Mouse (Mus musculus): ENCODE data around the gene Thpo. TPM values are rescaled to one million over a fixed set of nuclear protein-coding genes. Genes with fewer than 3 reads are reported as not detected.

The Thpo gene
- polyA plus RNA-seq, 1 experiment from 2014 or later, result 1.2 TPM

DNA sequence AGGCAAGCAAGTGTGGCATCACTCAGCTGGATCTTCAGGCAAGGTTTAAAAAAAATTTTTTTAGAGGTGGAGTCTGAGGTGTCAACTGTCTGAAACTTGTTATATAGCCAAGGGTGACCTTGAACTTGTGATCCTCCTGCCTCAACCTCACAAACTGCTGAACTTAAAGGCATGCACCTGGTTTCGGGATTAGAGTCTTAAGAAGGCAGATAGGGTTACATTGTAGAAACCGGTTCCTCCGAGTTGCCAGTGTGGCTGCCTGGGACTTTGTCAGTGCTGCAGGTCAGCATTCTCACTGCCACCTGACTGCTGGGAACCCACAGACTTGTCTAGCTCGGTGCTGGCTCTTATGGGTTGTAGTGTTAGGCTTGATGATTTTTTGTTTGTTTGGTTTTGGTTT, 11.1 kb downstream of the Thpo start:
- no peak overlapping the region for H3K4me2 ChIP-seq
- H3K36me3 ChIP-seq, result peaks cover 23% of the 10 kb centered on the region
- H3K4me1 ChIP-seq, result peaks cover 11% of the 10 kb centered on the region
- H3K4me3 ChIP-seq (replicated peaks), result no peak overlapping the region
- no peaks in the 10 kb centered on the region for H3K9me3 ChIP-seq (replicated peaks)
- WGBS, result 74% methylated on average over 4 of the region's 4 CpGs
- H3K27me3 ChIP-seq (replicated peaks), result no peaks in the 10 kb centered on the region
- H3K27ac ChIP-seq (replicated peaks), result no peak overlapping the region
- ATAC-seq (ENCODE audit: low FRiP score), result no peak
- H3K9ac ChIP-seq (replicated peaks), result no peak overlapping the region

- no peak for ATAC-seq (ENCODE audit: low FRiP score)
- no peaks in the 10 kb centered on the region for H3K27me3 ChIP-seq (replicated peaks)
- WGBS, result 80% methylated on average over 4 of the region's 4 CpGs
- peaks cover 23% of the 10 kb centered on the region for H3K36me3 ChIP-seq
- H3K4me3 ChIP-seq (replicated peaks), result no peak overlapping the region
- no peak overlapping the region for H3K27ac ChIP-seq (replicated peaks)
- no peak overlapping the region for H3K9ac ChIP-seq (replicated peaks)
- peaks cover 12% of the 10 kb centered on the region for H3K4me1 ChIP-seq
- no peak overlapping the region for H3K4me2 ChIP-seq
- no peaks in the 10 kb centered on the region for H3K9me3 ChIP-seq (replicated peaks)
Measured at GRCm38 (mm10) chr16:20722736-20723135, 11.6 kb downstream of the Thpo start.

GRCm38 (mm10) chr16:20721808-20722207, 12.5 kb downstream of the Thpo start:
- Histone ChIP-seq H3K9ac (replicated peaks) (no peak overlapping the region), H3K4me2 (no peak overlapping the region), H3K27ac (replicated peaks) (no peak overlapping the region), H3K27me3 (replicated peaks) (no peaks in the 10 kb centered on the region), H3K4me1 (peaks cover 18% of the 10 kb centered on the region), H3K36me3 (peaks cover 23% of the 10 kb centered on the region), H3K9me3 (replicated peaks) (no peaks in the 10 kb centered on the region), H3K4me3 (replicated peaks) (no peak overlapping the region)
- ATAC-seq (ENCODE audit: low FRiP score), result no peak
- WGBS, result 90% methylated on average over 10 of the region's 10 CpGs

- H3K4me2 ChIP-seq, result peak overlapping the region; percentile 95
- H3K4me3 ChIP-seq (replicated peaks), result peak overlapping the region; percentile 55
- peak overlapping the region; percentile 94 for H3K27ac ChIP-seq (replicated peaks)
- H3K9me3 ChIP-seq (replicated peaks), result no peaks in the 10 kb centered on the region
- 3% methylated on average over 18 of the region's 18 CpGs for WGBS
- peaks cover 23% of the 10 kb centered on the region for H3K36me3 ChIP-seq
- H3K9ac ChIP-seq (replicated peaks), result peak overlapping the region; percentile 63
- ATAC-seq (ENCODE audit: low FRiP score), result peak; percentile 12
- no peaks in the 10 kb centered on the region for H3K27me3 ChIP-seq (replicated peaks)
- H3K4me1 ChIP-seq, result peaks cover 46% of the 10 kb centered on the region
Measured at GRCm38 (mm10) chr16:20717978-20718670, 16.2 kb downstream of the Thpo start.

DNA sequence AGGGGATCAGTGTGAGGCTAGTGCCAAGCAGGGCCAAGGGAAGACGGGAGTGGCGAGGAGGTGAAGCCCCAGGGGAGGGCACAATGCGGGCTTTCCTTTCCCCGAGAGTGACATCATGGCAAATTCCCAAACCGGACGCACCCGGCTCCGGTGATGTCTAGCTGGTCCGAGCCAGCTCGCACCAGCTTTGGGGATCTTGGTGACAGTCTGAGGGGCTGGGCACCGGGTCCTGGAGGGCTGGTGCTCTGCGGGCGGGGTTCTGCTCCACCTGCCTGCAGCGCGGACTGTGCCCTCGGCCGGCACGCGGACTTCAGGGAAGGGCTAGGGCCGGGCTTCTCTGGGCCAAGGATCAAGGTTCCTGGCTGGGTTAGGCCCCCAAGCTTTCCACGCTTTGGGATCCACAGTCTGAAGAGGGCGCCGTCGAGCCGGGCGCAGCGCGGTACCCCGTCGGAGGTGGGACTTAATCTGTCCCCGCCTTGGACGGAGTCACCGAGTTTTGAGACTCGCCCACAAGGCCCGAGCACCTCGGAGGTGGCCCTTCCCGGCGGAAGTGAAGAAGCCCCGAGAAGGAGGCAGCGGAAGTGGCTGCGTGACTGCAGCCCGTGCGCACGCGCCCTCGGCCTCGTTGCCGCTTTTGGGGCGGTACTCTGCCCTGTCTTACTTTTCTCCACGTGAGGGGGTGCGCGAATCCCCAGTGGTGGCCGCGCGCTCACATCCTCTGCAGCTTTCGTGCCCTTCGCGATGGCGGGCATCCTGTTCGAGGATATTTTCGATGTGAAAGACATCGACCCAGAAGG, 16.9 kb downstream of the Thpo start, which contains the start of the genes Polr2h and Clcn2:
TSS of gene Polr2h (plus strand) at position 485 of the 797 bp plus-strand sequence.
TSS of gene Clcn2 (minus strand) at position 566 of the 797 bp plus-strand sequence.
- H3K27me3 ChIP-seq (replicated peaks), result no peaks in the 10 kb centered on the region
- H3K9me3 ChIP-seq (replicated peaks), result no peaks in the 10 kb centered on the region
- H3K36me3 ChIP-seq, result peaks cover 26% of the 10 kb centered on the region
- under 1% methylated on average over 62 of the region's 62 CpGs for WGBS
- peak within 1 kb of the TSS; percentile 95 for H3K4me2 ChIP-seq
- peak within 1 kb of the TSS; percentile 63 for H3K9ac ChIP-seq (replicated peaks)
- H3K4me3 ChIP-seq (replicated peaks), result peak within 1 kb of the TSS; percentile 55
- H3K4me1 ChIP-seq, result peaks cover 50% of the 10 kb centered on the region
- peak; percentile 87 for ATAC-seq (ENCODE audit: low FRiP score)
- H3K27ac ChIP-seq (replicated peaks), result peak within 1 kb of the TSS; percentile 94

DNA sequence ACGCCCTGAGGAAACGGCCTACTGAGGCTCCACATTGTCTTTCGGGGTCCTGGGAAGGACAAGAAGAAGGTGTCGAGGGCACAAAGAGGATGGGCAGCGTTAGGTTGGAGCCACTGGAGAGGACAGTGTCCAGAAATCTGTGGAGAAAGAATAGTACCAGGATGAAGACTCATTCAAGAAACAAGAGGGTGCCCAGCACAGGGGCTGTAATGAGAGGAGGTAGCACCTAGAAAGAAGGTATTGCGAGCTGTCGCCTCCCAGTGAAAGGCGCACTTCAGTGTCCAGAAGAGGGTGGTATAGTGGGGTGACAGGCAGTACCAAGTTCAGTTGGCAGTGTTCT, 17.5 kb downstream of the Thpo start:
- H3K27me3 ChIP-seq (replicated peaks), result no peaks in the 10 kb centered on the region
- peaks cover 26% of the 10 kb centered on the region for H3K36me3 ChIP-seq
- ATAC-seq (ENCODE audit: low FRiP score), result peak; percentile 34; the same call in 1 of the 2 replicates
- H3K27ac ChIP-seq (replicated peaks), result peak overlapping the region; percentile 94
- 1% methylated on average over 8 of the region's 8 CpGs for WGBS
- H3K4me3 ChIP-seq (replicated peaks), result peak overlapping the region; percentile 55
- no peaks in the 10 kb centered on the region for H3K9me3 ChIP-seq (replicated peaks)
- peak overlapping the region; percentile 63 for H3K9ac ChIP-seq (replicated peaks)
- H3K4me2 ChIP-seq, result peak overlapping the region; percentile 95
- peaks cover 50% of the 10 kb centered on the region for H3K4me1 ChIP-seq

DNA sequence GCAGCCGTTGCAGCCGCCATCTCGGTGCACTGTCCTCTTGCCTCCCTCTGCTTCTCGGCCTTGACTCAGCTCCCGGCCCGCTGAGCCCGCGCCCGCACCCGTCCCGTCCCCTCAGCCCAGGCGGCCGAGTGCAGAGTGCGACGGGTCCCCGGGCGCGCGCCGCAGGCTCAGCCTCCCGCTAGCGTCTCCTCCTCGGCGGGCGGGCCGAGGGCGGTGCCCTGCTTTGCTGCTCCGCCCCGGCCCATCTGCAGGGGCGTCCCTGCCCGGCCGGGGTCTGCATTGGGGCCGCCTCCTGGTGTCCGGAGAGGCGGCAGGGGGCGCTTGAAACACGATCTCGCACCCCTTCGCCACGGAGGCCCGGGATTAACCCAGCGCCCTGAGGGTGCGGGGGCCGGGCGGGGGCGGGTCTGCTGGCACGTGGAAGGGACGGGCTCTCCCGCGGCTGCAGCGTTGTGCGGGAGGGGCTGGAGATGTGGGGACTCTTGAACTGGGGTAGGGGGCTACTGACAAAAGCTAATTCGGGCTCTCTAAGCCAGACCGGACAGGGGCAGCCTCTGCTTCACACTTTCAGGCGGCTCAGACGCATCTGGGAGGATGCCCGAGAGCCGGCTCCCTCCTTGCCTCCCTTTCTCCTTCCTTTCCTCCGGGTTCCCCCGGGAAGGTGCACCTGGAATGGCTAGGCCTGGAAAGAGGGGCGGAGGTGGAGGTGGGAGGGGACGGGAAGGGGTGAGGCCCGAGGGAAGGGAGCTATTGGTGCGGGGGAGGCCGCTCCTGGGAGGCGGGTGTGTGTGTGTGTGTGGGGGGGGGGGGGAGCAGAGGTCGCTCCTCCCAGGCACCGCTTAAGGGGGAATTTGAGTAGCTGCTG, 18.1 kb downstream of the Thpo start:
- Histone ChIP-seq H3K4me2 (peak overlapping the region; percentile 95), H3K4me3 (replicated peaks) (peak overlapping the region; percentile 55), H3K4me1 (peaks cover 50% of the 10 kb centered on the region), H3K27me3 (replicated peaks) (no peaks in the 10 kb centered on the region), H3K9me3 (replicated peaks) (no peaks in the 10 kb centered on the region), H3K27ac (replicated peaks) (peak overlapping the region; percentile 94), H3K36me3 (peaks cover 24% of the 10 kb centered on the region), H3K9ac (replicated peaks) (peak overlapping the region; percentile 63)
- under 1% methylated on average over 66 of the region's 68 CpGs for WGBS
- peak; percentile 75 for ATAC-seq (ENCODE audit: low FRiP score)

DNA sequence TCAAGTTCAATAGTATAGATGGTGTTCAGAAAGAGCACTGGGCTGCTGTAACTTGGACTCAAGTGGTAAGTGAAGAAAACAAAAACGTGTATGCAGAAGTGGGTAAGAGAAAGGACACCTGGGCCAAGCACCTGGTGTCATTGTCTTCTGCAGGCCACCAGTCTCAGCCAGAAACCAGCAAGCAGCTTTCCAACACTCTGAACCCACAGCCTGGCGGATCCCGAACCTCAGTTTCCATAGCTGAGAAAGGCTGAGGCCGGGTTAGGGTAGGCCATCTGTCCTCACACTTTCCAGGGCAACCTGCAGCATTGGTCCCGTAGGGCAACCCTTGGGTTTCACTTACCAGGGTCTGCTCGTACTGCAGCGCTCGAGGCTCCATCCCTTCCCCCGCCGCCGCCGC, 18.7 kb downstream of the Thpo start:
- H3K4me3 ChIP-seq (replicated peaks), result peak overlapping the region; percentile 55
- peak overlapping the region; percentile 94 for H3K27ac ChIP-seq (replicated peaks)
- under 1% methylated on average over 12 of the region's 12 CpGs for WGBS
- no peaks in the 10 kb centered on the region for H3K9me3 ChIP-seq (replicated peaks)
- H3K4me1 ChIP-seq, result peaks cover 50% of the 10 kb centered on the region
- ATAC-seq (ENCODE audit: low FRiP score), result no peak
- H3K4me2 ChIP-seq, result peak overlapping the region; percentile 95
- H3K36me3 ChIP-seq, result peaks cover 28% of the 10 kb centered on the region
- H3K27me3 ChIP-seq (replicated peaks), result no peaks in the 10 kb centered on the region
- peak overlapping the region; percentile 63 for H3K9ac ChIP-seq (replicated peaks)

- peak overlapping the region; percentile 94; the same call in 1 of the 2 replicates for H3K27ac ChIP-seq (replicated peaks)
- ATAC-seq (ENCODE audit: low FRiP score), result no peak
- H3K9ac ChIP-seq (replicated peaks), result peak overlapping the region; percentile 63
- WGBS, result 68% methylated on average over 2 of the region's 2 CpGs
- H3K4me3 ChIP-seq (replicated peaks), result peak overlapping the region; percentile 55
- H3K4me2 ChIP-seq, result peak overlapping the region; percentile 95
- H3K4me1 ChIP-seq, result peaks cover 50% of the 10 kb centered on the region
- no peaks in the 10 kb centered on the region for H3K9me3 ChIP-seq (replicated peaks)
- H3K36me3 ChIP-seq, result peaks cover 29% of the 10 kb centered on the region
- no peaks in the 10 kb centered on the region for H3K27me3 ChIP-seq (replicated peaks)
Measured at GRCm38 (mm10) chr16:20715161-20715560, 19.1 kb downstream of the Thpo start.

GRCm38 (mm10) chr16:20714307-20715080, 19.8 kb downstream of the Thpo start:
- peaks cover 50% of the 10 kb centered on the region for H3K4me1 ChIP-seq
- no peaks in the 10 kb centered on the region for H3K27me3 ChIP-seq (replicated peaks)
- H3K9me3 ChIP-seq (replicated peaks), result no peaks in the 10 kb centered on the region
- 30% methylated on average over 11 of the region's 11 CpGs for whole genome bisulfite sequencing
- no peak overlapping the region for H3K27ac ChIP-seq (replicated peaks)
- peak overlapping the region; percentile 95 for H3K4me2 ChIP-seq
- H3K4me3 ChIP-seq (replicated peaks), result peak overlapping the region; percentile 55
- ATAC-seq (ENCODE audit: low FRiP score), result no peak
- peak overlapping the region; percentile 63 for H3K9ac ChIP-seq (replicated peaks)
- H3K36me3 ChIP-seq, result peaks cover 28% of the 10 kb centered on the region

- no peak overlapping the region for H3K27ac ChIP-seq (replicated peaks)
- H3K27me3 ChIP-seq (replicated peaks), result no peaks in the 10 kb centered on the region
- no peaks in the 10 kb centered on the region for H3K9me3 ChIP-seq (replicated peaks)
- ATAC-seq (ENCODE audit: low FRiP score), result no peak
- H3K4me1 ChIP-seq, result peaks cover 41% of the 10 kb centered on the region
- 90% methylated on average over 7 of the region's 7 CpGs for WGBS
- no peak overlapping the region for H3K4me3 ChIP-seq (replicated peaks)
- no peak overlapping the region for H3K9ac ChIP-seq (replicated peaks)
- peaks cover 33% of the 10 kb centered on the region for H3K36me3 ChIP-seq
- no peak overlapping the region for H3K4me2 ChIP-seq
Measured at GRCm38 (mm10) chr16:20712889-20713288, 21.4 kb downstream of the Thpo start.

All from neural tube, embryonic 15.5 days (tissue).